Mouse (Mus musculus) cerebellum, adult 2 months (tissue): ENCODE data around the gene Ncoa3. TPM values are rescaled to one million over a fixed set of nuclear protein-coding genes. Genes with fewer than 3 reads are reported as not detected.

ENCODE experiments used
- DNase-seq, 2 experiments: peaks; one replicate each; pipeline ENCODE4 v3.0.0; 2021
- H3K27ac ChIP-seq: fragments of 200-500 bp; 2 replicates; pipeline ENCODE4 v1.5.1; 2012; ENCODE audit warnings: low read length, control low read depth, inconsistent platforms; ENCODE audit not compliant: insufficient read depth
- H3K27me3 ChIP-seq: fragments of 200-500 bp; 2 replicates; pipeline ENCODE4 v1.6.1; 2012; ENCODE audit warnings: inconsistent platforms, mild to moderate bottlenecking, low read length, moderate library complexity; ENCODE audit not compliant: control insufficient read depth, insufficient read depth
- H3K4me1 ChIP-seq: fragments of 200-500 bp; 2 replicates; pipeline ENCODE4 v1.6.1; 2011; ENCODE audit warnings: low read length; ENCODE audit not compliant: control insufficient read depth, insufficient read depth
- H3K4me3 ChIP-seq: fragments of 200-500 bp; replicated peaks from 2 replicates; pipeline ENCODE3; 2011; ENCODE audit warnings: mild to moderate bottlenecking, low read depth, low read length, control low read depth; ENCODE audit not compliant: insufficient read depth
- CTCF ChIP-seq: fragments of 200-500 bp; IDR thresholded peaks from 2 replicates; pipeline ENCODE4 v1.5.1; 2011; ENCODE audit warnings: low read depth, mild to moderate bottlenecking, control low read depth, low read length, moderate library complexity, borderline replicate concordance; ENCODE audit not compliant: insufficient read depth
- POLR2A ChIP-seq: fragments of 200-500 bp; IDR thresholded peaks from 2 replicates; pipeline ENCODE4 v1.6.1; 2011; ENCODE audit warnings: low read length, control low read depth, borderline replicate concordance; ENCODE audit not compliant: insufficient read depth
- WGBS: fragments of 180-500 bp; shearing (Covaris S2); methylation state at CpG from one replicate; pipeline ENCODE4 v1.1.7; 2018; 5-methylcytosine and 5-hydroxymethylcytosine counted together
- polyA plus RNA-seq: library from polyadenylated mRNA; depleted of rRNA; stranded (reverse); fragments of >200 nt; gene quantifications from 2 replicates; pipeline ENCODE4 v1.2.3, GENCODE M21; 2012

The Ncoa3 gene
- polyA plus RNA-seq, 1 experiment, result 23.7 TPM

GRCm38 (mm10) chr2:166032628-166033027, 40.2 kb downstream of the Ncoa3 start:
- Histone ChIP-seq H3K4me1 (0 out of 2 replicates have a peak, but pooled peaks cover 3% of the 10 kb centered on the region), H3K4me3 (no peak overlapping the region), H3K27me3 (no peaks in the 10 kb centered on the region), H3K27ac (no peak overlapping the region)
- no peak for DNase-seq
- no peak for TF ChIP-seq POLR2A
- TF ChIP-seq CTCF, result no peak
- 91% methylated on average over 5 of the region's 5 CpGs for WGBS

GRCm38 (mm10) chr2:166034967-166035490, 42.6 kb downstream of the Ncoa3 start:
- TF ChIP-seq POLR2A (no peak), CTCF (no peak)
- H3K27ac ChIP-seq, result no peak overlapping the region
- H3K4me3 ChIP-seq, result no peak overlapping the region
- H3K4me1 ChIP-seq, result 0 out of 2 replicates have a peak, but pooled peaks cover 3% of the 10 kb centered on the region
- no peak for DNase-seq
- no peaks in the 10 kb centered on the region for H3K27me3 ChIP-seq
- 79% methylated on average over 3 of the region's 3 CpGs for WGBS

GRCm38 (mm10) chr2:166035725-166036124, 43.3 kb downstream of the Ncoa3 start:
- no peak overlapping the region for H3K4me3 ChIP-seq
- peak in 1 of 2 experiments; percentile 17 for DNase-seq
- H3K27me3 ChIP-seq, result no peaks in the 10 kb centered on the region
- H3K4me1 ChIP-seq, result 0 out of 2 replicates have a peak, but pooled peaks cover 3% of the 10 kb centered on the region
- H3K27ac ChIP-seq, result no peak overlapping the region
- WGBS, result 58% methylated on average over 3 of the region's 3 CpGs
- TF ChIP-seq POLR2A, result no peak
- TF ChIP-seq CTCF, result peak; percentile 40; the same call in 1 of the 2 replicates

GRCm38 (mm10) chr2:166039681-166040080, 47.2 kb downstream of the Ncoa3 start:
- Histone ChIP-seq H3K4me1 (no peaks in the 10 kb centered on the region), H3K27me3 (no peaks in the 10 kb centered on the region), H3K27ac (no peak overlapping the region), H3K4me3 (no peak overlapping the region)
- WGBS, result 74% methylated on average over 4 of the region's 4 CpGs
- TF ChIP-seq CTCF (no peak), POLR2A (no peak)
- DNase-seq, result no peak

GRCm38 (mm10) chr2:166042542-166042941, 50.1 kb downstream of the Ncoa3 start:
- no peak overlapping the region for H3K4me3 ChIP-seq
- TF ChIP-seq POLR2A (no peak), CTCF (no peak)
- WGBS, result 88% methylated on average over 1 of the region's 1 CpGs

GRCm38 (mm10) chr2:166045006-166045405, 52.6 kb downstream of the Ncoa3 start:
- no peak for DNase-seq
- no peaks in the 10 kb centered on the region for H3K27me3 ChIP-seq
- no peak overlapping the region for H3K4me3 ChIP-seq
- 63% methylated on average over 2 of the region's 2 CpGs for WGBS
- H3K27ac ChIP-seq, result no peak overlapping the region
- no peaks in the 10 kb centered on the region; the same call in 1 of the 2 replicates for H3K4me1 ChIP-seq
- TF ChIP-seq CTCF, result no peak
- no peak for TF ChIP-seq POLR2A

More at GRCm38 (mm10) chr2:166042542-166042941, 50.1 kb downstream of the Ncoa3 start:
- DNase-seq, result no peak
- no peaks in the 10 kb centered on the region for H3K27me3 ChIP-seq
- H3K4me1 ChIP-seq, result no peaks in the 10 kb centered on the region; the same call in 1 of the 2 replicates
- no peak overlapping the region for H3K27ac ChIP-seq

GRCm38 (mm10) chr2:166045549-166046501, 53.4 kb downstream of the Ncoa3 start:
- 55% methylated on average over 10 of the region's 10 CpGs for WGBS
- DNase-seq, result peak; percentile 8 to 19
- Histone ChIP-seq H3K27ac (no peak overlapping the region), H3K4me3 (no peak overlapping the region), H3K27me3 (no peaks in the 10 kb centered on the region), H3K4me1 (no peaks in the 10 kb centered on the region; the same call in 1 of the 2 replicates)
- TF ChIP-seq CTCF, result peak; percentile 72
- no peak for TF ChIP-seq POLR2A
